Mouse (Mus musculus) spleen, postnatal 36 days (tissue): Measurements from ENCODE around the gene Strn3.
A peak's percentile ranks its signal among the peaks of the same experiment; 100 is the strongest.
"Not testable (repeated sequence)": the region's sequence is repeated elsewhere in the genome, so short reads cannot be mapped to it uniquely, and the experiment has no call there.

Source experiments
- DNase-seq, 2 experiments: peaks; one replicate each; pipeline ENCODE4 v3.0.0; 2022; ENCODE audit warnings: low spot score in 2 of 2, mixed read lengths in 1 of 2

Gene Strn3

GRCm38 (mm10) chr12:51693419-51693818 lies 1.7 kb upstream of the Strn3 start:
- DNase-seq, result no peak

- not testable (repeated sequence) for DNase-seq
Observed at GRCm38 (mm10) chr12:51692870-51693269, 1.2 kb upstream of the Strn3 start.

GRCm38 (mm10) chr12:51690893-51691844 lies 528 bp downstream of the Strn3 start, which contains the start of gene Ap4s1:
TSS of gene Ap4s1 (plus strand) at chr12:51691033.
- DNase-seq, result peak; percentile 61 to 63

GRCm38 (mm10) chr12:51688546-51688945 lies 3.2 kb downstream of the Strn3 start:
- DNase-seq, result no peak

GRCm38 (mm10) chr12:51678844-51679243 lies 12.9 kb downstream of the Strn3 start:
- no peak for DNase-seq

GRCm38 (mm10) chr12:51676442-51676841 lies 15.3 kb downstream of the Strn3 start:
- no peak for DNase-seq

GRCm38 (mm10) chr12:51673270-51673669 lies 18.4 kb downstream of the Strn3 start:
- no peak for DNase-seq

GRCm38 (mm10) chr12:51671231-51671891 lies 20.3 kb downstream of the Strn3 start:
- DNase-seq, result no peak

- DNase-seq, result no peak
Observed at GRCm38 (mm10) chr12:51666708-51667430, 24.8 kb downstream of the Strn3 start.

- DNase-seq, result no peak
Observed at GRCm38 (mm10) chr12:51663908-51664307, 27.8 kb downstream of the Strn3 start.

GRCm38 (mm10) chr12:51663011-51663410 lies 28.7 kb downstream of the Strn3 start:
- DNase-seq, result no peak

GRCm38 (mm10) chr12:51655944-51656465 lies 35.7 kb downstream of the Strn3 start:
- no peak for DNase-seq

- not testable (repeated sequence) for DNase-seq
Observed at GRCm38 (mm10) chr12:51649401-51649800, 42.3 kb downstream of the Strn3 start.

- no peak for DNase-seq
Observed at GRCm38 (mm10) chr12:51641871-51642270, 49.8 kb downstream of the Strn3 start.

GRCm38 (mm10) chr12:51636689-51637470 lies 54.8 kb downstream of the Strn3 start:
- no peak for DNase-seq

- DNase-seq, result no peak
Observed at GRCm38 (mm10) chr12:51636260-51636659, 55.4 kb downstream of the Strn3 start.

GRCm38 (mm10) chr12:51633481-51633880 lies 58.2 kb downstream of the Strn3 start:
- DNase-seq, result no peak

- no peak for DNase-seq
Observed at GRCm38 (mm10) chr12:51623366-51623694, 68.4 kb downstream of the Strn3 start.

- DNase-seq, result no peak
Observed at GRCm38 (mm10) chr12:51622670-51623365, 68.9 kb downstream of the Strn3 start.

- DNase-seq, result no peak
Observed at GRCm38 (mm10) chr12:51621161-51621560, 70.5 kb downstream of the Strn3 start.

- no peak for DNase-seq
Observed at GRCm38 (mm10) chr12:51620572-51620971, 71.1 kb downstream of the Strn3 start.
